Mouse (Mus musculus) lung, postnatal 0 days (tissue): ENCODE results near the gene Adamts18. TPM values are rescaled to one million over a fixed set of nuclear protein-coding genes. Genes with fewer than 3 reads are reported as not detected.

Source experiments
- ATAC-seq: fragments of 200-750 bp; cut with Nextera tagmentation; 2 replicates; pipeline ENCODE4 v1.8.0; 2017; ENCODE audit warnings: moderate library complexity
- DNase-seq: peaks from one replicate; pipeline ENCODE4 v3.0.0-alpha.2; 2016; ENCODE audit warnings: low spot score
- H3K27ac ChIP-seq: fragments of 300-500 bp; sonication (generic); 2 replicates; pipeline ENCODE4 v1.5.1; 2014; ENCODE audit warnings: antibody characterized with exemption, mild to moderate bottlenecking, low read length, mixed read lengths
- H3K27me3 ChIP-seq: fragments of 300-500 bp; sonication (generic); replicated peaks from 2 replicates; pipeline ENCODE4 v1.6.1; 2014; ENCODE audit warnings: low read length, mixed read lengths; ENCODE audit not compliant: insufficient read depth
- H3K36me3 ChIP-seq: fragments of 300-500 bp; sonication (generic); 2 replicates; pipeline ENCODE4 v1.6.1; 2014; ENCODE audit warnings: low read length, mixed read lengths; ENCODE audit not compliant: insufficient read depth
- H3K4me1 ChIP-seq: fragments of 300-500 bp; sonication (generic); 2 replicates; pipeline ENCODE4 v1.6.1; 2014; ENCODE audit warnings: antibody characterized with exemption, low read depth, low read length, mixed read lengths; ENCODE audit not compliant: insufficient read depth
- H3K4me2 ChIP-seq: fragments of 300-500 bp; sonication (generic); replicated peaks from 2 replicates; pipeline ENCODE4 v1.6.1; 2014; ENCODE audit warnings: low read depth, mild to moderate bottlenecking, low read length, moderate library complexity, mixed read lengths
- H3K4me3 ChIP-seq: fragments of 300-500 bp; sonication (generic); 2 replicates; pipeline ENCODE4 v1.5.1; 2014; ENCODE audit warnings: low read depth, low read length
- H3K9ac ChIP-seq: fragments of 300-500 bp; sonication (generic); replicated peaks from 2 replicates; pipeline ENCODE4 v1.6.1; 2014; ENCODE audit warnings: low read depth, mild to moderate bottlenecking
- H3K9me3 ChIP-seq: fragments of 300-500 bp; sonication (generic); 2 replicates; pipeline ENCODE4 v1.6.1; 2016; ENCODE audit warnings: low read length, mixed read lengths
- CTCF ChIP-seq: IDR thresholded peaks from 2 replicates; pipeline ENCODE4 v1.5.1; 2016; ENCODE audit warnings: antibody characterized with exemption, mild to moderate bottlenecking
- EP300 ChIP-seq: IDR thresholded peaks from 2 replicates; pipeline ENCODE4 v1.6.1; 2016; ENCODE audit warnings: antibody characterized with exemption, mild to moderate bottlenecking, control low read depth
- WGBS: fragments of 180-500 bp; shearing (Covaris S2); extraction: QIAGEN DNeasy Blood & Tissue Kit; methylation state at CpG from one replicate; pipeline ENCODE4 v1.1.7; 2014; 5-methylcytosine and 5-hydroxymethylcytosine counted together
- polyA plus RNA-seq: library from polyadenylated mRNA; unstranded; fragments of >200 nt; fragmentation: Nextera tagmentation; extraction: Ambion mirVana; gene quantifications from 2 replicates; pipeline ENCODE4 v1.2.1, GENCODE M21; 2015

Adamts18 gene
- polyA plus RNA-seq, 1 experiment from 2014 or later = 0.23 TPM

- H3K9ac ChIP-seq = no peak overlapping the region
- no peak overlapping the region for H3K27ac ChIP-seq
- H3K27me3 ChIP-seq = no peaks in the 10 kb centered on the region
- H3K4me3 ChIP-seq = no peak overlapping the region
- no peaks in the 10 kb centered on the region for H3K9me3 ChIP-seq
- TF ChIP-seq EP300 (no peak), CTCF (no peak)
- no peak for DNase-seq
- no peaks in the 10 kb centered on the region for H3K4me1 ChIP-seq
- no peak overlapping the region for H3K4me2 ChIP-seq
- ATAC-seq = no peak
- WGBS = 52% methylated on average over 6 of the region's 6 CpGs
- H3K36me3 ChIP-seq = no peaks in the 10 kb centered on the region
Observed at GRCm38 (mm10) chr8:113762101-113762500, 86.4 kb downstream of the Adamts18 start.

- Histone ChIP-seq H3K27me3 (no peaks in the 10 kb centered on the region), H3K9me3 (no peaks in the 10 kb centered on the region), H3K4me1 (no peaks in the 10 kb centered on the region), H3K9ac (no peak overlapping the region), H3K27ac (no peak overlapping the region), H3K4me2 (no peak overlapping the region), H3K4me3 (no peak overlapping the region), H3K36me3 (no peaks in the 10 kb centered on the region)
- ATAC-seq (no peak), DNase-seq (no peak)
- 44% methylated on average over 5 of the region's 5 CpGs for WGBS
- TF ChIP-seq CTCF (no peak), EP300 (no peak)
Observed at GRCm38 (mm10) chr8:113755866-113756265, 92.7 kb downstream of the Adamts18 start.

- H3K4me3 ChIP-seq = no peak overlapping the region
- 85% methylated on average over 2 of the region's 2 CpGs for WGBS
- no peak for DNase-seq
- no peaks in the 10 kb centered on the region for H3K9me3 ChIP-seq
- ATAC-seq = no peak
- TF ChIP-seq CTCF (no peak), EP300 (no peak)
- no peaks in the 10 kb centered on the region for H3K36me3 ChIP-seq
- H3K9ac ChIP-seq = no peak overlapping the region
- no peaks in the 10 kb centered on the region for H3K4me1 ChIP-seq
- no peaks in the 10 kb centered on the region for H3K27me3 ChIP-seq
- no peak overlapping the region for H3K27ac ChIP-seq
- H3K4me2 ChIP-seq = no peak overlapping the region
Observed at GRCm38 (mm10) chr8:113753153-113753552, 95.4 kb downstream of the Adamts18 start.

GRCm38 (mm10) chr8:113752349-113752748 lies 96.2 kb downstream of the Adamts18 start:
- H3K9me3 ChIP-seq = no peaks in the 10 kb centered on the region
- no peak for DNase-seq
- ATAC-seq = no peak
- no peaks in the 10 kb centered on the region for H3K27me3 ChIP-seq
- TF ChIP-seq EP300 = no peak
- no peak for TF ChIP-seq CTCF
- H3K4me1 ChIP-seq = no peaks in the 10 kb centered on the region
- no peak overlapping the region for H3K27ac ChIP-seq
- no peak overlapping the region for H3K4me3 ChIP-seq
- H3K9ac ChIP-seq = no peak overlapping the region
- 86% methylated on average over 3 of the region's 3 CpGs for WGBS
- H3K4me2 ChIP-seq = no peak overlapping the region
- no peaks in the 10 kb centered on the region for H3K36me3 ChIP-seq

- Histone ChIP-seq H3K36me3 (no peaks in the 10 kb centered on the region), H3K27me3 (no peaks in the 10 kb centered on the region), H3K9ac (no peak overlapping the region), H3K9me3 (no peaks in the 10 kb centered on the region), H3K27ac (peak overlapping the region; percentile 52; the same call in 1 of the 2 replicates), H3K4me3 (no peak overlapping the region), H3K4me1 (no peaks in the 10 kb centered on the region), H3K4me2 (no peak overlapping the region)
- DNase-seq (peak; percentile 76), ATAC-seq (peak; percentile 92)
- 63% methylated on average over 9 of the region's 9 CpGs for WGBS
- TF ChIP-seq CTCF (no peak), EP300 (peak; percentile 99)
Observed at GRCm38 (mm10) chr8:113735496-113736060, 113.0 kb downstream of the Adamts18 start.

GRCm38 (mm10) chr8:113725331-113725730 lies 123.2 kb downstream of the Adamts18 start:
- Histone ChIP-seq H3K27me3 (no peaks in the 10 kb centered on the region), H3K4me1 (no peaks in the 10 kb centered on the region), H3K4me3 (no peak overlapping the region), H3K9ac (no peak overlapping the region), H3K36me3 (no peaks in the 10 kb centered on the region), H3K27ac (no peak overlapping the region), H3K9me3 (no peaks in the 10 kb centered on the region), H3K4me2 (no peak overlapping the region)
- no peak for ATAC-seq
- DNase-seq = no peak
- TF ChIP-seq EP300 (no peak), CTCF (no peak)
- WGBS = 50% methylated on average over 8 of the region's 8 CpGs
